Mouse (Mus musculus): ENCODE measurements around the gene Psmb10. TPM values are rescaled to one million over a fixed set of nuclear protein-coding genes. Genes with fewer than 3 reads are reported as not detected.
"Not testable (repeated sequence)": the region's sequence is repeated elsewhere in the genome, so short reads cannot be mapped to it uniquely, and the experiment has no call there.

Psmb10 gene
- polyA plus RNA-seq (2012; rRNA removed), result 69.8 and 91.4 TPM in 2 replicates

DNA sequence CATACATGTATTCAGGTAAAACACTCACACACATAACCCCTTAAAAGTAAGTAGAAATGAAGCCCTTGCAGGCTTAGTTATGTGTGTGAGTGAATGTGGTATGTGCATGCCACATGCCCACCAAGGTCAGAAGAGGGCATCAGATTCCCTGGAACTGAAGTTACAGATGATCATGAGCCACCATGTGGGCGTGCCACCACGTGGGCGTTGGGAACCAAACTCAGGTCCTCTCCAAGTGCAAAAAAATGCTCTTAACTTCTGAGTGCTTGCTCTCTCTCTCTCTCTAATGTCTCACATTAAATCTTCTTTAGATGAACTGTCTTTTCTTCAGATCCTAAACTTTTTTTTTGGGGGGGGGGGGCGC lies at the start of gene Psmb10:
Gene Psmb10 (minus strand): TSS at position 139 of the 364 bp plus-strand sequence.
- no peak for DNase-seq (ENCODE audit: low read depth)

DNA sequence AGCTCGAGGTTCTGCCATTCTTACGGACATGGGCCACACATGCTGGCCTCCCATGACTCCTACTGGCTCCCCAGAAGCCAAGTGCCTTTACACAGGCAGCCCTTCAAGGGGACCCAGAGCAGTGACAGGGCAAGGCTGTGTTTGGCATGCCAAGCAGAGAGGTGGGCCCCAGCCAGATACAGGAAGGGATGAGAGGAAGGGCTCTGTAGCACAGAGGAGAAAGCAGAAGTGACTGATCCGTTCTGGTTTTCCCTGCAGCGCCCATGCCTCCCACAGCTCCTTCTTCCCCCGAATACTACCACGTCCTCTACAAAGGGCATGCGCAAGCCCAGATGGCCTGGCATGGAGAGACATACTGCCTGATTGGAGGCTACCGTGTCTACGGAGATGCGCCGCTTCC lies 45.2 kb upstream of the Psmb10 start:
- DNase-seq (ENCODE audit: low read depth), result not testable (repeated sequence)

DNA sequence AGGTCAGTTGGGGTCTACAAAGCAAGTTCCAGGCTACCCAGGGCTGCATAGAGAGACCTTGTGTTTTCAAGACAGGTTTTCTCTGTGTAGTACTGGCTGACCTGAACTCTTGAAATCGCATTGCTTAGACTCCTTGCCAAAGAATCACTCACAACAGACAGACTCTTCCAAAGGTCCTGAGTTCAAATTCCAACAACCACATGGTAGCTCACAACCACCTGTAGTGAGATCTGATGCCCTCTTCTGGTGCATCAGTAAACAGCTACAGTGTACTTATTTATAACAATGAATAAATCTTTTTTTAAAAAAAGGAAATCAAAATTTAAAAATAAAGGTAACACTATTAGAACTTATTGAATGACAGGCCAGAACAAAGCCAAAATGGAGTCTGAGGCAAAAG lies 42.9 kb upstream of the Psmb10 start:
- DNase-seq (ENCODE audit: low read depth), result no peak

DNA sequence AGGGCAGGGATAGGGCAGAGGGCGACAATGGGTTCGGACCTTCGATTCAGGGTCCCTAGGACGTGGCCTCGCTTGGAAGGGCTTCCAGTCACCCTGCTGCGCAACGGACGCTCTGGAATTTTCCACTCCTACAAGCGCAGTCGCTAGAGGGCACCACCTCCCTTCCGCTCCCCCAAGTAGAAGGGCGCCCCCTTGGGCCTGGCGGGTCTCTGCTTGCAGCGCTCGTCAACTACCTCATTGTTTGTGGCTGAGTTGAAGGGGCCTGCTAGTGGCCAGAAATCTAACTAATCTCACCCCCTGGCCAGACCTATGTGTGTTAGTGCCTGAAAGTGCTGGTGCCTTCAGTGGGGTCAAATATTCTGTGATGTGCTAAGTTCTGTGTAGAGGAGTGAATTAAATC lies 41.1 kb upstream of the Psmb10 start, which contains the start of gene Dpep3:
Gene Dpep3 (minus strand): TSS at position 105 of the 400 bp plus-strand sequence.
- DNase-seq (ENCODE audit: low read depth), result no peak

DNA sequence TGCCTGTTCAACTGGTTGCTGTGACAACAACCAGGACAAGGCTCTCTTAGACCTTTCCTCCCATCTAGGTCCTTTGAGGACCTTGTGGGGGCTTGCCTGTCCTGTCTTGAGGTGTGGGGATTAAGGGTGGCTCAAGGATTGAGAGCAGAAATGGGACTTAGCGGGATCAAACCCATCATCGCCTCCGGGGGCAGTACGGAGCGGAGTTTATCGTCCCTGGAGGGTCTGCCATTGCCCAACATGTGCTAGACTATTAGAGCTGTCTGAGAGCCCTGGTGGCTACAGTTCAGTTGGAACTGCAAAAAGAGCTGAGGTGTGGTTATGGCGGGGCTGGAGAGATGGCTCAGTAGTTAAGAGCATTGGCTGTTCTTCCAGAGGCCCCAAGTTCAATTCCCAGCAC lies 37.1 kb upstream of the Psmb10 start:
- no peak for DNase-seq (ENCODE audit: low read depth)

DNA sequence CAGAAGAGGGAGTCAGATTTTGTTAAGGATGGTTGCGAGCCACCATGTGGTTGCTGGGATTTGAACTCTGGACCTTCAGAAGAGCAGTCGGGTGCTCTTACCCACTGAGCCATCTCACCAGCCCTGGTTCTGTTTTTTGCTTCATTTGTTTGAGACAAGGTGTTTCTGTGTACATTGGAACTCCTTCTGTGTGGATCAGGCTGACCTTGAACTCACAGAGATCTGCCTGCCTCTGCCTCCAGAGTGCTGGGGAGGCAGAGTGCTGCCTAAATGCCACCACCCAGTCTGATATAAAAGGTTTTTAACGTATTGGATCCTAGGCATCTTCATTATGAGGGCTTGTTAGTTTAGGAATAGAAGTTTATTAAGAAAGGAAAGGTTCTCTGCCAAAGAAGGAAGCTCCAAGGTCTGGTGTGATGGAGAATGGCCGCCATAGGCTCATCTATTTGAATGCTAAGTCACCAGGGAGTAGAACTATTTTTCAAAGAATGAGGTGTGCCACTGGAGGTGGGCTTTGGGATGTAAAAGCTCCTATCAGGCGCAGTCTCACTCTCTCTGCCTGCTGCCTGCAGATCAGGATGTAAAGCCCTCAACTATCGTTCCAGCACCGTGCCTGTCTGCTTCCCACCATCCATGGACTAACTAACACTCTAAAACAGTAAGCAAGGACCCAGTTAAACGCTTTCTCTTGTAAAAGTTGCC lies 32.9 kb upstream of the Psmb10 start:
- no peak for DNase-seq (ENCODE audit: low read depth)

DNA sequence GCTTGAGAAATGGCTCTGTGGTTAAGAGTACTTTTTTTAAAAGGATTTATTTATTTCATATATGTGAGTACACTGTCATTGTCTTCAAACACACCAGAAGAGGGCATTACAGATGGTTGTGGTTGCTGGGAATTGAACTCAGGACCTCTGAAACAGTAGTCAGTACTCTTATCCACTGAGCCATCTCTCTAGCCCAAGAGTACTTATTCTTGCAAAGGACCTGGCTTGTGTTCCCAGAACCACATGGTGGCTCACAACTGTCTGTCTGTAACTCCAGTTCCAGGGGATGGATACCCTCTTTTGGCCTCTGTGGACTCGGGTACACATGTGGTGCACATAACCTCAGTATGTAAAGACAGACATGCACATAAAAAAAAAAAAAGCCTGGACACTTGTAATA lies 31.1 kb upstream of the Psmb10 start:
- DNase-seq (ENCODE audit: low read depth), result no peak

DNA sequence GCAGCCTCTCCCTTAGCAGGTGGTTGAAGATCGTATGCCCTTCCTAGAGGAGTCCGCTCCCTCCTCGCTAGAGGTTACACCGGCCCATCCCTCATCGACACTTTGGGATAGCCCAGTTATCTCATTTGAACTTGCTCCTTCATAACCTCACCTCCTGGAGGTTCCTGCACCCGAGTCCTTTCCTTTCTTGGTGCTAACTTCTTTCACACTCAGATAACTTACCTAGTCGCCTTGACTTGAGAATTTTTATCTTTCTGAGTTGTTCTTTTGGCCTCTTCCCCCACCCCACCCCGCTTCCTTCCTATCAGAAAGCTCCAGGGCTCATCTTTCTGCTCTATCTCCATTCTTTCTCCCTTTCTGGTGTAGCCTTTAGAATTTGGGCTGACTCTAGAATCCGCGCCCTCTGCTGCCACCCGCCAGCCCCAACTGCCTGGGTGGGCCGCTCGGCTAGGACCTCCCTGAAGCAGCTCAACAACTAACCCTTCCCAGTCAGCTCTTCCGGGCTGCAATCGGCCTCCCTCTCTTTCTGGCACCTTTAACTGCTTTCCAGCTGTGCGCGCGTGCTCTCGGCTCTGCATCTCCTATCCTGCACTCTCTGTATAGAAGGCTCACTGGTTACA lies 28.6 kb upstream of the Psmb10 start:
- no peak for DNase-seq (ENCODE audit: low read depth)

DNA sequence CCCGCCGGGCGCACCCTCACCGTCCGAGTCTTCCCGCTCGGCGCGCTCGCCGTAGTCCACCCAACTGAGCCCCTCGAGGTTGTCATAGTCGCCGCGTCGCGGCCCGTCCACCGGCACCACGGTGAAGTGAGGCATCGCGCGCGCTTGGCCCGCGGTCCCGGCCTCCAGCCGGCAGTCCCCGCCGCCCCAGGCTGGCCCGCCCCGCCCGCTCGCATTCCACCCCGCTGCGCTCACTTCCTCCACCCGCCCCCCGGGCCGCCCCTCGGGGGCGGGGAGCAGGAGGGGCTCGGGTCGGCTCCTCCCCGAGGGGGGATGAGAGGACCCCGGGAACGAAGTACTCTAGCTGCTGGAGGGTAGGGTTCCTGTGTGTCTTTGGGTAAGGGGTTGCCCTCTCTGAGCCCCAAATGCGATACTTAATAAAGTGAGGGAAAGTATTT lies 27.7 kb upstream of the Psmb10 start, which contains the start of gene Slc12a4:
Gene Slc12a4 (minus strand): TSS at position 193 of the 437 bp plus-strand sequence.
- no peak for DNase-seq (ENCODE audit: low read depth)

DNA sequence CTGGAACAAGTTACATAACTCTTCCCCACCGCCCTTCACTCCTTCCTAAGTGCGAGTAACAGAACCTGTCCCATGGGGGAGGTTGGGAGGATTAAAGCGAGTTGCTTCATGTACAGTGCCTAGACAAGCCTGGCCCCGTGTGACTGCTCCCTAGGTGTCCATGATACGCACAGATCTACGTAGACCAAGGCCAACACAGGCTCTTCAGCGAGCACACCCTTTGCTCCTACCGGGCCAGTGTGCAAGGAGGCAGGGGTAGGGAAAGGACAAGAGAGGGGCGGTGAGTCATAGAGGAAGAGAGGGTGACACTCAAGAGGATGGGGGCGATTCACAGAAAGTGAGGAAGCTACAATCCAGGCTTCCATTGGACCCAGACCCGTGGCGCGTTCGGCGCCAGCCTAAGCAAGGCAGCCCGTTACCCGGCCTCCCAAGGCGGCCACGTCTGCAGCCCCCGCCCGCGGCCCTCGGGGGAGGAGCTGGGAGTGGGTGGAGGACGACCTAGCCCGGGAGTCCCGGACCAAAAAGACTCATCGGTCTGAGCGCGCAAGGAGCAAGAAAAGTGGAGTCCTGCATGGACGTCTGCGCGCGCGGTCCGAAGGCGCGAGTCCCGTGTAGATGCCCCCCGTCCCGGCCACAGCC lies 27.1 kb upstream of the Psmb10 start:
- DNase-seq (ENCODE audit: low read depth), result no peak

DNA sequence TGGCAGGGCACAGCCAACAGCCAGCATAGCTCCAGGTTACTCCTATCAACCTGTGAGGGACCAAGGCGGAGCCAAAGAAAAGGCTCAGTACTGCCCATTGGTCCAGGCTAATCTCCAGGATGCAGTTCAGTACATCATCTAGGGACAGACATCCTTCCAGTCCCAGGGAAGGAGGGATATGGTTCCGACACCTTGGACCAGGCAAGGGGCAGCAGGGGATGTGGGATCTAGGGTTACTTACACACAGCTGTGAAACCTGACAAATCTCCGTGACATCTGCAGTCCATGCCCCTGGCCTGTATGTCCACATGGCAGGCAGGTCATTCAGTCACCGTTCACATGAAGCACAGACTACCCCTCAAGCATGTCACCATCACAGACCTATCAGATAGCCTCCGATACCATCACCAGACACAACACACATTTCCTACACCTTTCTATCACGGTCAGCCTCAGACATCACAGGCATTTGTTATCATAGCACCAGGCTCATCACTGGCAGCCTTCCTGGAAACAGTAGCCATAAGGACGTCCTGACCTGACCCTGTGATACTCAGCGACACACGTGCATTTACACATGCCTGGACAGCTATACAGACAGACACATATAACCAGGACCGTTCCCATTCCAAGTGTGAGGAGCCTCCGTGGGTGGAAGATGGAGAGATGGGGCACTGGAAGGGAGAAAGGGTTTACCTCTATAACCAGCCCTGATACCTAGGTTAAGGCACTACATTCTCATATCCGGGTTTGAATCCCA lies 26.4 kb upstream of the Psmb10 start:
- DNase-seq (ENCODE audit: low read depth), result no peak

DNA sequence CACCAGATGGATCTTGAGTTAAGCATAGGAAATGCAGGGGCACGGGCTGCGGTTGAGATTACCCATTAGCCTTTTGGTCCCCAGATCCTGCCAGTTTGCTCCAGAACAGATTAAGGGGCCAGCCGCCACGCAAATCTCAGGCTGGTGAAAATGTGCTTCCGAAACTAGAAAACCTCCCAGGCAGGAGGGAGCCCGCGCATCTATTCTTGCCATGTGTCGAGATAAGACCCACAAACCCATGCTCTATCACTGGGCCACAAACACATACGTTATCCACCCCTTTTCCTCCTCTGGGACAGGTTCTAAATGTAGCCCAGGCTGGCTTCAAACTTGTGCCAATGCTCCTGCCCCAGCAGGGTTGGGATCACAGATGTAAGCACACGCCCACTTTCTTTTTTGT lies 23.3 kb upstream of the Psmb10 start:
- DNase-seq (ENCODE audit: low read depth), result no peak

DNA sequence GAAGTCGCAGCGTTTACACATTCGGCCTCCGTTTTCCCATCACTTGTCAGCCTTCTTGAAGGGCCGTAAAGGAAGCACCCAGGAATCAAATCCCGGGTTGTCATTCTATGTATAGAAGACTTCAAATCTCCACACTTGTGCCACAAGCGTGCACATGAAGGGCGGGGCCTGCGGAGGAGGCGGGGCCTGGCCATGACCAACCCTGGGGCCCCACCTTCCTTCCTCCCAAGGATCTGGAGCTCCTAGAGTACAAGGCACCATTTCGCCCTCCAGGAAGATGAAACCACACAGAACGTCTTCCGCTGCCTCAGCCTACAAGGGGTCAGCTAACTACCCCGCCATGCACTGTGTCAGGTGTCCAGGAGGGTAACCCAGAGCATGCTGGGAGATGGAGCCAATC lies 22.9 kb upstream of the Psmb10 start:
- DNase-seq (ENCODE audit: low read depth), result no peak

DNA sequence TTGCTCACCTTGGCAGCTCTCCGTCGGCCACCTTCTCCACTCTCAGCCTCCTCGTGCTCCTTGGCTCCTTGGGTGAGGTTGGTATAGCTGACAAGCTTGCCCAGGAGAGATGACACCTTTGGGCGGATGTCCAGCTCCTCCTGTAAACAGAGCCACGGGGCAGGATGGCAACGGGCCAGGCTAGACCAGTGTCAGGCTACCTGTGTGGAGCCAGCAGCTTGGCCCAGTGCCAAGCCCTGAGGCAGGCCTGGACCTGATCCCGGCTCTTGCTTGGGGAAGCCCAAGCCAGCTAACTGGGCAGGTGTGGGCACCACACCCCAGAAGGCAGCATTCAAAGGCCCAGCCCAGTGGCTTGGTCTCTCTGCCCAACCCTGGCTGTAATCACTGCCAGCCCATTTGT lies 21.1 kb upstream of the Psmb10 start:
- DNase-seq (ENCODE audit: low read depth), result peak; percentile 79

DNA sequence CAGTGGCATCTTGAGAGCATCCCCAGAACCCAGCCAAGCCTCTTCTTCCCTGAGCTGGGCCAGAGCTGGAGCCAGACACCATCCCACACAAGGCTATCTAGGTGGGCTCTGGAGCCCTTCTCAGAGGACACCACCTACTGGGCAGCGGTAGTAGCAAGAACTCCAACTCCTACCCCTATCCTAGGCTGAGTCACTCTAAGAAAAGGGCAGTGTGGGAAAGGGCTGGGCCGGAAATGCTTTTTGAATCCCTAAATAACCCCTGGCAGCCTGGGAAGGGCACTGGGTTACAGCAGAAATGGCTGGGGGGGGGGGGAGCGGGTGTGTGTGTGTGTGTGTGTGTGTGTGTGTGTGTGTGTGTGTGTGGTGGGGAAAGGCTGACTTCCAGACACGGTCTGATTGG lies 19.6 kb upstream of the Psmb10 start:
- no peak for DNase-seq (ENCODE audit: low read depth)

DNA sequence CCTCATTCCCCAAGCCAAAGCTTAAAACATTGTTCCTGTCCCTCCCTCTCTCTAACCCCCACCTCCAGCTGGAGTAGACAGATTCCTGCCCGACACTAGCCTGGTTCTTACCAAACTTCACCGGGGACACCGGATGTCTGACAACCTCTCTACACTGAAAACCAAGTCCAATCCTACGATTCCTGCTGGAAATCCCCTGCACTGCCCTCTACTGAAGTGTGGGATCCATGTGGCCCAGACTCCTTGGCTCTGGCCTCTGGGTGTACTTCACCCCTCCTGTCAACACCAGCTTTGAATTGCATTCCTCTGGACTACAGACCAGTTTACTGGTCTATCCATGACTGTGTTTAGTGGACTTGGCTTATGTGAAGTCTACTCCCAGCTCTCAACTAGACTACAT lies 18.3 kb upstream of the Psmb10 start:
- no peak for DNase-seq (ENCODE audit: low read depth)

DNA sequence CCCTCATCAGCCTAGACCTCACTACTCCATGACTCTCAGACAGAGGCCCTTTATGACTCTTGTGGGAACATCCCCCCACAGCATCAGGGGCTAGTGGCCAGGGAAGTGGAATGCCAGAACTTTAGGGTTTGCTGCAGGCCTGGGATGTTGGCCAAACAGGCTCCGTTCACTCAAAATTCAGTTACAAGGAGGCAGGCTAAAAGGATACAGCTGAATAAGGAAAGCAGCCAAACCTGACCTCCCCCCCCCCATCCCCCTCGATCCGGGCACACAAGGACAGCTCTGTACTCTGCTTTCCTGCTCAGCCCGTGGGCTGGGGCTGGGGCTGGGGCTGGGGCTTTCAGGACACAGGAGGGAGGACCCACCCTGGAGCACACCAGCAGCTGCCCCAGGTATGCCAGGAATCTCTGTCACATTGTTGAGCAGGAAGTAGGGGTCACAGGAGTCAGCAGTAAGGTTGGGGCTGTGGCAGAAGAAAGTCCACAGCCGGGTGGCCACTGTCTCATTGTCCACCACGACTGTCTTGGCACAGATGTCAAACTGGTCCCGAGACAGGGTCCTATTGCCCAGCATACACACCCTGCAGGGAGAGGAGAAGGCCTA lies 12.9 kb upstream of the Psmb10 start:
- DNase-seq (ENCODE audit: low read depth), result no peak

DNA sequence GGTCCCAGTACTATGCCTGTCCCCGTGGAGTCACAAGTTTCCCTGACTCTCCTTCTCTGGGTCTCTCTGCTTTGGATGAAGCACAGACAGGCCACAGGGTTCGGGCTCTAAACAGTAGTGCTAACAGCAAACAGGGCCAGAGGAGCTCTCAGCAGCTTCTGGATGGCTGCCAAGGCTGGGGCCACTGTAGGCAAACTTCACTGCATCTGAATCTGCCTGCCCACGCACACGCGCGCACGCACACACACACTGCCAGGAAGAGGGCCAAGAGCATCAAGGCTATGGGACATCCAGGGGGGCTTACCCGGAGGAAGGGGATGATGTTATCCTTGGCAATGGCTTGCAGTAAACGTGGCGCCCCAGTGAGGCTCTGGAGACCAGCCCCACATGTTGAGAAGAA lies 11.1 kb upstream of the Psmb10 start:
- no peak for DNase-seq (ENCODE audit: low read depth)

DNA sequence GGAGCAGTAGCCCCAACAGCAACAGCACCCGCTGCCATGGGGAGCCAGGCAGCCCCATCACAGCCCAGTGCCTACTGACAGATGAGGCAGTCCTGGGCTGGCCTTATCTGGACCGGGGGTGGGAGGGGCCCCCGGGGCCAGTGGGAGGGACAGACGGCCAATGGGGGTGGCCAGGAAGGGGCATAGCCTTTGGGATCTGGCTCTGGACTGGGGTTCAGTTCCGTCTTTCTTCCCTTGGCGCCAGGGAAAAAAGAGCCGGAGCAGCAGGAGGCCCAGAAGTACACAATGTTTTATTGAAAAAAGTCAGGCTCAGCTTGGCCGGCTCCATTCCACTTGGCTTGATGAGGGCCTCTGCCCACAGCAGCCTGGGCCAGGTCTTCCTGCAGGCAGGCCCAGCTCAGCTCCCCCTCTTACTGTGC lies 5.1 kb upstream of the Psmb10 start, which contains the start of gene Lcat:
Gene Lcat (minus strand): TSS at position 62 of the 419 bp plus-strand sequence.
- DNase-seq (ENCODE audit: low read depth), result no peak

DNA sequence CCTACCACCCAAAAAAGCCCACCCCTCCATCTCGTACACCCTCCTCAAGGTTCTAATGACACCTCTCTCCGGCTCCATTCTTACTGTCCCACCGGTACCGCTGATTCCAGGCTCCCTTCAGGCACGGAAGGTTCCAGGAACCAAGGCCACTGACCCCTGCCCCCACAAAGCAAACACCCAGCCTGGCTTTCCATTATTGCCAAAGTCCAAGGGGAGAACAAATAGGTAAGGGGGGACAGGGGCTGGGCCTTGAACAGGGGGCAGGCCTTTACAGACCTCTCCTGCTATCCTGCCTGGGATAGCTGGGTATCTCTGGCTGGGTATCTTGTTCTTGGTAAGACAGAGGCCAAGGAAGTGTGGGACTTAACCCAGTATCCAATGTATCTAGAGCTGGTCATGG lies 4.3 kb upstream of the Psmb10 start:
- no peak for DNase-seq (ENCODE audit: low read depth)

DNA sequence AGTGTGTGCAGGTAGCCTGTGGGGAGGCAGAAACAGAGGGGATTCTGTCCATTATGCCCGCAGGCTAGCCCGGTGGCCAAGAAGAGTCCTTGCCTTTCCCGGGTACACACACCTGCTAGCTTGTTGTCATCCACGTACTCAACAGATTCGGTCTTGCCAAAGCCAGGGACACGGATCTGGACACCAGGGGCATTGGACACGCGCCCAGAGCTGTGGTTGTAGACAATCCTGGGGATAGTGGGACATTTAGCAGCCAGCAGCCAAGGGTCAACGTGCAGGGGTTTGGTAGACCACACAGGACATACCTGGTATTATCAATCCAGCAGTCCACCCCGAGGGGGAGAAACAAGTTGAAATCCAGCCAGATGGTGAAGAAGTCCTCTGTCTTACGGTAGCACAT lies 3.8 kb upstream of the Psmb10 start:
- DNase-seq (ENCODE audit: low read depth), result no peak

All from gonadal fat pad, adult 2 months (tissue).